Mouse (Mus musculus) ES-E14 (cell line): ENCODE data around the gene Hsd17b6. TPM values are rescaled to one million over a fixed set of nuclear protein-coding genes. Genes with fewer than 3 reads are reported as not detected.
"Not testable (repeated sequence)": the region's sequence is repeated elsewhere in the genome, so short reads cannot be mapped to it uniquely, and the experiment has no call there.

Experiments used
- DNase-seq: peaks from one replicate; pipeline ENCODE4 v3.0.0-alpha.2; 2013; ENCODE audit warnings: low read depth, low spot score
- H3K27ac ChIP-seq: 2 replicates; pipeline ENCODE4 v1.5.1; 2012; ENCODE audit warnings: low read depth, mild to moderate bottlenecking, low read length, moderate library complexity, mixed read lengths; ENCODE audit not compliant: poor library complexity, insufficient read depth, severe bottlenecking
- H3K36me3 ChIP-seq: 2 replicates; pipeline ENCODE4 v1.6.1; 2012; ENCODE audit warnings: mild to moderate bottlenecking, low read length, moderate library complexity, mixed read lengths; ENCODE audit not compliant: control insufficient read depth, poor library complexity, insufficient read depth, severe bottlenecking
- H3K4me1 ChIP-seq, 2 experiments: fragments of 150-350 bp in 1 of 2; sonication (generic) in 1 of 2; 2 replicates each; pipeline ENCODE4 v1.6.1; 2012; ENCODE audit warnings: low read length in 2 of 2, mild to moderate bottlenecking in 1 of 2, mixed read lengths in 1 of 2; ENCODE audit not compliant: control insufficient read depth in 2 of 2, insufficient read depth in 2 of 2, poor library complexity in 1 of 2
- H3K4me3 ChIP-seq, 2 experiments: fragments of 150-350 bp in 1 of 2; sonication (generic) in 1 of 2; 2 replicates each; pipeline ENCODE4 v1.5.1; 2012; ENCODE audit warnings: low read length in 2 of 2, low read depth in 1 of 2, mild to moderate bottlenecking in 1 of 2, mixed read lengths in 1 of 2; ENCODE audit not compliant: insufficient read depth in 1 of 2, poor library complexity in 1 of 2, severe bottlenecking in 1 of 2
- H3K9ac ChIP-seq: 2 replicates; pipeline ENCODE4 v1.6.1; 2012; ENCODE audit warnings: low read depth, mild to moderate bottlenecking, low read length, mixed read lengths; ENCODE audit not compliant: poor library complexity, insufficient read depth, severe bottlenecking
- H3K9me3 ChIP-seq: fragments of 150-350 bp; sonication (generic); 2 replicates; pipeline ENCODE4 v1.6.1; 2012; ENCODE audit warnings: low read depth, mild to moderate bottlenecking, low read length; ENCODE audit not compliant: control insufficient read depth, insufficient read depth
- CHD2 ChIP-seq: IDR thresholded peaks from 2 replicates; pipeline ENCODE4 v1.6.1; 2014; ENCODE audit warnings: mild to moderate bottlenecking, low read depth, low read length, inconsistent platforms
- HCFC1 ChIP-seq: IDR thresholded peaks from 2 replicates; pipeline ENCODE4 v1.6.1; 2012; ENCODE audit warnings: low read length, inconsistent platforms, borderline replicate concordance; ENCODE audit not compliant: insufficient read depth
- MAFK ChIP-seq: IDR thresholded peaks from 2 replicates; pipeline ENCODE4 v1.6.1; 2014; ENCODE audit warnings: mild to moderate bottlenecking, low read depth, low read length, inconsistent platforms; ENCODE audit not compliant: insufficient read depth
- ZC3H11A ChIP-seq: IDR thresholded peaks from 2 replicates; pipeline ENCODE4 v1.6.1; 2012; ENCODE audit warnings: low read depth, mild to moderate bottlenecking, inconsistent platforms, low read length, borderline replicate concordance
- ZNF384 ChIP-seq: IDR thresholded peaks from 2 replicates; pipeline ENCODE4 v1.6.1; 2012; ENCODE audit warnings: low read depth, low read length, inconsistent platforms
- in situ Hi-C, 2 experiments: fragments of 600-800 bp; cut with MboI; formaldehyde crosslinking; loops; one replicate each; pipeline ENCODE4 v1.15.1; 2025; ENCODE audit warnings: low sequenced_read_pairs in 2 of 2, inconsistent platforms in 1 of 2; ENCODE audit not compliant: unreplicated experiment in 2 of 2
- total RNA-seq: library from RNA; depleted of rRNA; stranded (reverse); fragments of 300-350 nt; gene quantifications from 2 replicates; pipeline ENCODE4 v1.2.3, GENCODE M21; 2012; rRNA removed

Gene Hsd17b6
- 0.22 TPM in 1 of 2 replicates, not detected in the other for total RNA-seq

- in situ Hi-C loops: loop anchor here in 1 of 2 experiments (5.0 kb wide), 2 partner anchors 50 to 265 kb away; no protein-coding TSS in a partner anchor
- no peaks in the 10 kb centered on the region for H3K9me3 ChIP-seq
- TF ChIP-seq ZNF384 (no peak), CHD2 (no peak), ZC3H11A (no peak), MAFK (no peak)
- no peaks in the 10 kb centered on the region for H3K36me3 ChIP-seq
- no peaks in the 10 kb centered on the region for H3K4me1 ChIP-seq
- H3K4me3 ChIP-seq: no peak within 1 kb of the TSS
- H3K9ac ChIP-seq: no peak within 1 kb of the TSS
- no peak for DNase-seq
- H3K27ac ChIP-seq: no peak within 1 kb of the TSS
Measured at GRCm38 (mm10) chr10:128007446-128007845, at the start of gene Hsd17b6. Hsd17b6 (minus strand) TSS chr10:128007611.

GRCm38 (mm10) chr10:128053001-128053400 is 45.6 kb upstream of the Hsd17b6 start:
- in situ Hi-C loops: no loop called here

DNA sequence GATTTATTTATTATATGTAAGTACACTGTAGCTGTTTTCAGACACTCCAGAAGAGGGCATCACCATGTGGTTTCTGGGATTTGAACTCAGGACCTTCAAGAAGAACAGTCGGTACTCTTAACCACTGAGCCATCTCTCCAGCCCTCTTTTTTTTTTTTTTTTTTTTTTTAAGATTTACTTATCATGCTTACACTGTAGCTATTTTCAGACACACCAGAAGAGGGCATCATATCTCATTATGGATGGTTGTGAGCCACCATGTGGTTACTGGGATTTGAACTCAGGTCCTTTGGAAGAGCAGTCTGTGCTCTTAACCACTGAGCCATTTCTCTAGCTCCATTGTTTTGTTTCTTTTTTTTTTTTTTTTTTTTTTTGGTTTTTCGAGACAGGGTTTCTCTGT is 44.7 kb upstream of the Hsd17b6 start:
- in situ Hi-C loops, H3K9me3 ChIP-seq: not testable (repeated sequence)

More at GRCm38 (mm10) chr10:128053001-128053400, 45.6 kb upstream of the Hsd17b6 start:
- H3K9me3 ChIP-seq: no peaks in the 10 kb centered on the region
- H3K9ac ChIP-seq: no peak overlapping the region
- DNase-seq: no peak
- H3K27ac ChIP-seq: no peak overlapping the region
- TF ChIP-seq MAFK (no peak), ZNF384 (no peak), HCFC1 (no peak), ZC3H11A (no peak), CHD2 (no peak)
- H3K4me3 ChIP-seq: no peak overlapping the region
- H3K4me1 ChIP-seq: no peaks in the 10 kb centered on the region
- H3K36me3 ChIP-seq: peaks cover 16% of the 10 kb centered on the region

GRCm38 (mm10) chr10:128051589-128051988 is 44.2 kb upstream of the Hsd17b6 start:
- peaks cover 22% of the 10 kb centered on the region for H3K36me3 ChIP-seq
- in situ Hi-C loops: no loop called here

More for the DNA sequence above, 44.7 kb upstream of the Hsd17b6 start:
- not testable (repeated sequence) for H3K9ac ChIP-seq, H3K4me1 ChIP-seq, H3K27ac ChIP-seq, DNase-seq, H3K4me3 ChIP-seq
- peaks cover 20% of the 10 kb centered on the region for H3K36me3 ChIP-seq
- TF ChIP-seq ZNF384: peak; percentile 72

GRCm38 (mm10) chr10:128050355-128050754 is 42.9 kb upstream of the Hsd17b6 start:
- no peak for TF ChIP-seq CHD2
- TF ChIP-seq HCFC1: no peak
- no peak for TF ChIP-seq MAFK
- no peak for TF ChIP-seq ZNF384
- TF ChIP-seq ZC3H11A: no peak

More at GRCm38 (mm10) chr10:128051589-128051988, 44.2 kb upstream of the Hsd17b6 start:
- DNase-seq: no peak
- Histone ChIP-seq H3K4me1 (no peaks in the 10 kb centered on the region), H3K27ac (no peak overlapping the region), H3K9me3 (no peaks in the 10 kb centered on the region), H3K4me3 (no peak overlapping the region), H3K9ac (no peak overlapping the region)
- no peak for TF ChIP-seq MAFK
- TF ChIP-seq ZC3H11A: no peak
- TF ChIP-seq ZNF384: no peak
- no peak for TF ChIP-seq CHD2
- no peak for TF ChIP-seq HCFC1

More at GRCm38 (mm10) chr10:128050355-128050754, 42.9 kb upstream of the Hsd17b6 start:
- H3K9me3 ChIP-seq: no peaks in the 10 kb centered on the region
- H3K27ac ChIP-seq: no peak overlapping the region
- no peak overlapping the region for H3K9ac ChIP-seq
- in situ Hi-C loops: no loop called here
- DNase-seq: no peak
- no peak overlapping the region for H3K4me3 ChIP-seq
- peaks cover 31% of the 10 kb centered on the region for H3K36me3 ChIP-seq
- H3K4me1 ChIP-seq: no peaks in the 10 kb centered on the region
